Mouse (Mus musculus) thymus, adult 2 months (tissue): ENCODE data around the gene Mical2. TPM values are rescaled to one million over a fixed set of nuclear protein-coding genes. Genes with fewer than 3 reads are reported as not detected.

Experiments
- DNase-seq: peaks from one replicate; pipeline ENCODE4 v3.0.0; 2021
- H3K27ac ChIP-seq: fragments of 200-500 bp; 2 replicates; pipeline ENCODE4 v1.5.1; 2012; ENCODE audit warnings: low read length, control low read depth; ENCODE audit not compliant: control insufficient read depth, insufficient read depth
- H3K27me3 ChIP-seq: fragments of 200-500 bp; 2 replicates; pipeline ENCODE4 v1.6.1; 2012; ENCODE audit warnings: mild to moderate bottlenecking, low read length, moderate library complexity, mixed read lengths; ENCODE audit not compliant: control insufficient read depth, insufficient read depth
- H3K36me3 ChIP-seq: fragments of 200-500 bp; 2 replicates; pipeline ENCODE4 v1.6.1; 2012; ENCODE audit warnings: mild to moderate bottlenecking, low read length, moderate library complexity; ENCODE audit not compliant: control insufficient read depth, insufficient read depth
- H3K4me1 ChIP-seq: fragments of 200-500 bp; replicated peaks from 2 replicates; pipeline ENCODE4 v1.6.1; 2012; ENCODE audit warnings: low read length; ENCODE audit not compliant: control insufficient read depth, insufficient read depth
- H3K4me3 ChIP-seq: fragments of 200-500 bp; 2 replicates; pipeline ENCODE4 v1.5.1; 2012; ENCODE audit warnings: mild to moderate bottlenecking, low read length, control low read depth, moderate library complexity; ENCODE audit not compliant: control insufficient read depth, insufficient read depth
- CTCF ChIP-seq: fragments of 200-500 bp; IDR thresholded peaks from 2 replicates; pipeline ENCODE4 v1.5.1; 2012; ENCODE audit warnings: mild to moderate bottlenecking, control low read depth, low read length, moderate library complexity, borderline replicate concordance; ENCODE audit not compliant: control insufficient read depth, poor library complexity, insufficient read depth; ENCODE audit errors: extremely low read depth
- POLR2A ChIP-seq: fragments of 200-500 bp; IDR thresholded peaks from 2 replicates; pipeline ENCODE4 v1.6.1; 2012; ENCODE audit warnings: mild to moderate bottlenecking, low read length, control low read depth, moderate library complexity; ENCODE audit not compliant: control insufficient read depth, poor library complexity, insufficient read depth; ENCODE audit errors: extremely low read depth
- WGBS: fragments of 180-500 bp; shearing (Covaris S2); methylation state at CpG from one replicate; pipeline ENCODE4 v1.1.7; 2018; 5-methylcytosine and 5-hydroxymethylcytosine counted together
- polyA plus RNA-seq: library from polyadenylated mRNA; depleted of rRNA; stranded (reverse); fragments of >200 nt; gene quantifications from 2 replicates; pipeline ENCODE4 v1.2.3, GENCODE M21; 2012

Mical2 gene
- polyA plus RNA-seq, 1 experiment: 3.5 TPM

- 44% methylated on average over 4 of the region's 4 CpGs for WGBS
- peak overlapping the region; percentile 77 for H3K27ac ChIP-seq
- H3K4me3 ChIP-seq: no peak overlapping the region
- peak; percentile 31 for DNase-seq
- H3K27me3 ChIP-seq: no peaks in the 10 kb centered on the region
- H3K4me1 ChIP-seq: peaks cover 52% of the 10 kb centered on the region
- H3K36me3 ChIP-seq: no peaks in the 10 kb centered on the region
- TF ChIP-seq POLR2A: no peak
- no peak for TF ChIP-seq CTCF
These were observed 16.0 kb upstream of the Mical2 start for GRCm38 (mm10) chr7:112209621-112210020.

GRCm38 (mm10) chr7:112212921-112213721 lies 12.5 kb upstream of the Mical2 start:
- Histone ChIP-seq H3K4me3 (no peak overlapping the region), H3K36me3 (no peaks in the 10 kb centered on the region), H3K4me1 (peaks cover 39% of the 10 kb centered on the region), H3K27me3 (no peaks in the 10 kb centered on the region), H3K27ac (peak overlapping the region; percentile 69)
- 10% methylated on average over 8 of the region's 8 CpGs for WGBS
- TF ChIP-seq CTCF (no peak), POLR2A (no peak)
- DNase-seq: peak; percentile 66

GRCm38 (mm10) chr7:112215871-112216270 lies 9.8 kb upstream of the Mical2 start:
- H3K4me1 ChIP-seq: peaks cover 17% of the 10 kb centered on the region
- H3K36me3 ChIP-seq: no peaks in the 10 kb centered on the region
- DNase-seq: no peak
- TF ChIP-seq POLR2A (no peak), CTCF (no peak)
- no peaks in the 10 kb centered on the region for H3K27me3 ChIP-seq
- no peak overlapping the region for H3K27ac ChIP-seq
- WGBS: 94% methylated on average over 3 of the region's 3 CpGs
- H3K4me3 ChIP-seq: no peak overlapping the region

- Histone ChIP-seq H3K27ac (no peak overlapping the region), H3K4me1 (peaks cover 17% of the 10 kb centered on the region), H3K4me3 (no peak overlapping the region), H3K36me3 (no peaks in the 10 kb centered on the region), H3K27me3 (no peaks in the 10 kb centered on the region)
- DNase-seq: no peak
- no peak for TF ChIP-seq POLR2A
- TF ChIP-seq CTCF: no peak
- WGBS: 92% methylated on average over 5 of the region's 5 CpGs
These were observed 8.9 kb upstream of the Mical2 start for GRCm38 (mm10) chr7:112216720-112217119.

- DNase-seq: no peak
- 24% methylated on average over 6 of the region's 6 CpGs for WGBS
- peaks cover 17% of the 10 kb centered on the region for H3K4me1 ChIP-seq
These were observed 8.4 kb upstream of the Mical2 start for GRCm38 (mm10) chr7:112217208-112217607.

GRCm38 (mm10) chr7:112222733-112223524 lies 2.7 kb upstream of the Mical2 start:
- Histone ChIP-seq H3K27ac (no peak overlapping the region), H3K4me1 (peaks cover 17% of the 10 kb centered on the region), H3K4me3 (no peak overlapping the region), H3K36me3 (no peaks in the 10 kb centered on the region), H3K27me3 (no peaks in the 10 kb centered on the region)
- no peak for DNase-seq
- TF ChIP-seq CTCF: no peak
- TF ChIP-seq POLR2A: no peak
- WGBS: 79% methylated on average over 7 of the region's 7 CpGs

More at GRCm38 (mm10) chr7:112217208-112217607, 8.4 kb upstream of the Mical2 start:
- H3K4me3 ChIP-seq: no peak overlapping the region
- no peaks in the 10 kb centered on the region for H3K36me3 ChIP-seq
- H3K27me3 ChIP-seq: no peaks in the 10 kb centered on the region
- no peak for TF ChIP-seq CTCF
- no peak for TF ChIP-seq POLR2A
- no peak overlapping the region for H3K27ac ChIP-seq
